Mouse (Mus musculus): ENCODE measurements around the gene Fam53a. TPM values are rescaled to one million over a fixed set of nuclear protein-coding genes. Genes with fewer than 3 reads are reported as not detected.

Gene Fam53a
- polyA plus RNA-seq, 1 experiment from 2014 or later, result 74.5 TPM

Other genes starting within 250 kb of the Fam53a start
- not detected in 2 replicates for gene Nkx1-1, start 195.7 kb downstream of the Fam53a start, polyA plus RNA-seq (2014; fragmentation: Nextera tagmentation; extraction: Ambion mirVana)
- gene Gm9903, start 290 bp upstream of the Fam53a start, polyA plus RNA-seq (2014; fragmentation: Nextera tagmentation; extraction: Ambion mirVana), result 0.21 and 0.45 TPM in 2 replicates
- gene Slbp, start 22.9 kb upstream of the Fam53a start, polyA plus RNA-seq (2014; fragmentation: Nextera tagmentation; extraction: Ambion mirVana), result 336 and 338 TPM in 2 replicates
- 316 and 328 TPM in 2 replicates for gene Tacc3, start 28.5 kb upstream of the Fam53a start, polyA plus RNA-seq (2014; fragmentation: Nextera tagmentation; extraction: Ambion mirVana)
- gene Tmem129, start 28.8 kb upstream of the Fam53a start, polyA plus RNA-seq (2014; fragmentation: Nextera tagmentation; extraction: Ambion mirVana), result 41.7 and 43.4 TPM in 2 replicates
- gene Fgfr3, start 92.0 kb upstream of the Fam53a start, polyA plus RNA-seq (2014; fragmentation: Nextera tagmentation; extraction: Ambion mirVana), result 11.6 TPM in 2 replicates
- gene Letm1, start 153.2 kb upstream of the Fam53a start, polyA plus RNA-seq (2014; fragmentation: Nextera tagmentation; extraction: Ambion mirVana), result 54.4 and 56.4 TPM in 2 replicates
- gene Nsd2, start 191.1 kb upstream of the Fam53a start, polyA plus RNA-seq (2014; fragmentation: Nextera tagmentation; extraction: Ambion mirVana), result 78.7 and 81.0 TPM in 2 replicates

Measured in limb, embryonic 11.5 days (tissue).